9 mouse cellular contexts compared by ENCODE assay signal in the genomic region with DNA sequence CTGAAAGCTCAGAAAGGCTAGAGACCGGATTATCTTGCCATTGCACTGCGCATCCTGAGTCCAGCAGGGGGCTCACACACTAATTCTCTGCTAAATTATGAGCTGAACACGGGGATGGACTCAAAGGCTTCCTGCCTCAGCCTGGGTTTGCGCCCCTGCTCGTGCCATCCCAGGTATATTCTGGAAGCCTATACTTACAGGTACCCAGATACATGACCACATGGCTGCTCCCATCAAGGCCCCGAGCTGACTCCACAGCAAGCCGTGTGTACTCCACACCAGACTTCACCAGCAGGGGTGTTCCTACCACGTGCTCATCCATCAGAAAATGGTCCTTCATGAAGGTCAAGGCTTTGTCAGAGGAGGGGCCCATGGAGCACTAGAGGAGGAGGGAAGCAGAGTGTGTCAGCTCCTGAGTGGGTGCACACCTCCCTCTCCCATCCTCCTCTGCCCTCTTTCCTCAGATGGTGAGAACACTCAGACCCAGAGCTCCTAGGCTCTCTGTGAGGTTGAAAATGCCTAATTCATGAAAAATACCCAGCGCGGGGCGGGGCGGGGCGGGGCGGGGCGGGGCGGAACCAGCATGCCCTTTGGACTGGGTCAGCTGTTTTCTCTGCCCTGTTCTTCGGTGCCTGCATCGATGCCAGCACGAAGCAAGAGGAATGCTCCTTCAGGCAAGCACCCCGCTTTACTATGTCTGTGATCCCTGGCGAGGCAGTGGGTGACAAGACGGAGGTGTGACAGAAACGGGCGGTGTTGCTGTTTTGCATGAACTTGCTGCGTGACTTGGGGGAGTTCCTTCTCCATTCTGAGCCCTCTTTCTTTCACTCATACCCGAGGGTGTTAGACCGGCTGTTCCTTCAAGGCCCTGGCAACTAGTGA. TPM values are rescaled to one million over a fixed set of nuclear protein-coding genes. Genes with fewer than 3 reads are reported as not detected.
DNase-seq lines count a peak whose midpoint lies in the region; ATAC-seq lines count a peak whose summit lies in the region.
"Had no signal": no experiment of that assay in that cellular context is flagged by ENCODE, and none has a peak within 500 bp of the region (broad histone marks: within the 10 kb centered on the region; RNA-seq: fewer than 3 reads in every experiment).

No protein-coding gene starts in this region.

- intact Hi-C loops in heart, postnatal 14 days (cut with DNase I), result loop anchor here (2.0 kb wide), 1 partner anchor 26 kb away; no protein-coding TSS in a partner anchor

- no peaks in the 10 kb centered on the region for H3K36me3 ChIP-seq in splenic B cell, adult 2 months (ENCODE audit: control insufficient read depth, insufficient read depth, low read length, poor library complexity, severe bottlenecking)

- DNase-seq in 3T3-L1 (ENCODE audit: low read depth, low spot score), result peak; percentile 67
- DNase-seq in CD4-positive, CD25-positive, alpha-beta regulatory T cell, adult 2 months (ENCODE audit: low read depth, low spot score), result peak; percentile 79
- DNase-seq in embryo, embryonic 10 days (ENCODE audit: low spot score), result peak; percentile 81
- DNase-seq in heart, postnatal 14 days, result peak; percentile 35 to 58
- DNase-seq in kidney, postnatal 4 days, result peak; percentile 73 to 76
- peak; percentile 77 for DNase-seq in splenic B cell, adult 2 months (ENCODE audit: low read depth, low spot score)
- no peak for DNase-seq in urinary bladder, postnatal 25 days (ENCODE audit: low spot score)

- no peaks in the 10 kb centered on the region for H3K27me3 ChIP-seq in splenic B cell, adult 2 months (ENCODE audit: control insufficient read depth, insufficient read depth, low read length, poor library complexity, severe bottlenecking)

- peak; percentile 64 for ATAC-seq in megakaryocyte progenitor cell, adult 5-6 weeks (replicated peaks; ENCODE audit: poor library complexity)

RNA-seq across cellular contexts. Expression of gene Slc25a44, which starts 15.8 kb away (rescaled TPM):
- total RNA-seq in heart, postnatal 14 days (2021), result 10 to 100 TPM; 13.1 to 14.2 TPM
- total RNA-seq in megakaryocyte progenitor cell, adult 5-6 weeks (2015), result 10.3 and 11.1 TPM in 2 replicates
- 16.2 and 17.9 TPM in 2 replicates for total RNA-seq in megakaryocyte progenitor cell, adult 5-6 weeks (2017)

RNA-seq across cellular contexts. Expression of gene Sema4a, which starts 20.2 kb away (rescaled TPM):
- total RNA-seq in heart, postnatal 14 days (2021), result 1 to 10 TPM; 2.3 to 2.6 TPM
- total RNA-seq in megakaryocyte progenitor cell, adult 5-6 weeks (2015), result 32.7 and 43.1 TPM in 2 replicates
- total RNA-seq in megakaryocyte progenitor cell, adult 5-6 weeks (2017), result 25.9 and 39.4 TPM in 2 replicates

RNA-seq across cellular contexts. Expression of gene Pmf1, which starts 30.6 kb away (rescaled TPM):
- 10 to 100 TPM; 23.9 to 25.0 TPM for total RNA-seq in heart, postnatal 14 days (2021)
- 161 and 165 TPM in 2 replicates for total RNA-seq in megakaryocyte progenitor cell, adult 5-6 weeks (2015)
- total RNA-seq in megakaryocyte progenitor cell, adult 5-6 weeks (2017), result 121 and 129 TPM in 2 replicates

RNA-seq across cellular contexts. Expression of gene Bglap, which starts 56.5 kb away (rescaled TPM):
- not detected for total RNA-seq in heart, postnatal 14 days (2021)
- total RNA-seq in megakaryocyte progenitor cell, adult 5-6 weeks (2015), result not detected in 2 replicates
- total RNA-seq in megakaryocyte progenitor cell, adult 5-6 weeks (2017), result not detected in 2 replicates
- total RNA-seq: layer of hippocampus, postnatal 36 days had no signal

Comparison
In these comparisons a context has a peak if more than half of its experiments do, and no peak if none do; other contexts are left out.
1. RNA of gene Sema4a, which starts 20.2 kb away (total RNA-seq): 25.9 to 43.1 TPM in megakaryocyte progenitor cell, adult 5-6 weeks; 2.3 to 2.6 TPM in heart, postnatal 14 days; every median in the first group is over 4 times any median in the second.
2. RNA of gene Pmf1, which starts 30.6 kb away (total RNA-seq): 121 to 165 TPM in megakaryocyte progenitor cell, adult 5-6 weeks; 23.9 to 25.0 TPM in heart, postnatal 14 days; every median in the first group is over 4 times any median in the second.